Mouse (Mus musculus) lung, adult 2 months (tissue): ENCODE measurements around the gene Evpl. TPM values are rescaled to one million over a fixed set of nuclear protein-coding genes. Genes with fewer than 3 reads are reported as not detected.
"Not testable (repeated sequence)": the region's sequence is repeated elsewhere in the genome, so short reads cannot be mapped to it uniquely, and the experiment has no call there.

Experiments used
- DNase-seq: peaks from one replicate; pipeline ENCODE4 v3.0.0; 2022
- H3K4me1 ChIP-seq: fragments of 200-500 bp; 2 replicates; pipeline ENCODE4 v1.6.1; 2011; ENCODE audit warnings: low read length; ENCODE audit not compliant: control insufficient read depth, insufficient read depth
- H3K4me3 ChIP-seq: fragments of 200-500 bp; replicated peaks from 2 replicates; pipeline ENCODE3; 2011; ENCODE audit warnings: low read depth, mild to moderate bottlenecking, control low read depth, low read length; ENCODE audit errors: extremely low read depth
- CTCF ChIP-seq: fragments of 200-500 bp; IDR thresholded peaks from 2 replicates; pipeline ENCODE4 v1.5.1; 2011; ENCODE audit warnings: mild to moderate bottlenecking, low read length, control low read depth; ENCODE audit not compliant: insufficient read depth
- POLR2A ChIP-seq: fragments of 200-500 bp; IDR thresholded peaks from 2 replicates; pipeline ENCODE4 v1.6.1; 2011; ENCODE audit warnings: low read depth, mild to moderate bottlenecking, control low read depth, low read length, borderline replicate concordance; ENCODE audit errors: extremely low read depth
- WGBS: fragments of 180-500 bp; shearing (Covaris S2); methylation state at CpG from one replicate; pipeline ENCODE4 v1.1.7; 2018; 5-methylcytosine and 5-hydroxymethylcytosine counted together
- polyA plus RNA-seq: library from polyadenylated mRNA; depleted of rRNA; stranded (reverse); fragments of >200 nt; gene quantifications from 2 replicates; pipeline ENCODE4 v1.2.3, GENCODE M21; 2012; rRNA removed

Evpl gene
- 3.6 and 16.8 TPM in 2 replicates for polyA plus RNA-seq

- no peaks in the 10 kb centered on the region for H3K4me1 ChIP-seq
- 20% methylated on average over 31 of the region's 31 CpGs for WGBS
- no peak for TF ChIP-seq CTCF
- DNase-seq, result peak; percentile 84
- H3K4me3 ChIP-seq, result peak within 1 kb of the TSS; percentile 3
Measured at GRCm38 (mm10) chr11:116237742-116238395, at the start of gene Evpl. TSS of gene Evpl (minus strand) at chr11:116238077.

GRCm38 (mm10) chr11:116287351-116287750, 49.5 kb upstream of the Evpl start:
- no peak for DNase-seq
- 73% methylated on average over 5 of the region's 5 CpGs for WGBS
- H3K4me1 ChIP-seq, result no peaks in the 10 kb centered on the region
- no peak for TF ChIP-seq CTCF
- TF ChIP-seq POLR2A, result no peak
- no peak overlapping the region for H3K4me3 ChIP-seq

GRCm38 (mm10) chr11:116285770-116286191, 47.9 kb upstream of the Evpl start:
- Histone ChIP-seq H3K4me3 (no peak overlapping the region), H3K4me1 (peaks cover 2% of the 10 kb centered on the region; the same call in 1 of the 2 replicates)
- TF ChIP-seq CTCF (no peak), POLR2A (no peak)
- WGBS, result 55% methylated on average over 7 of the region's 7 CpGs
- no peak for DNase-seq

- DNase-seq, result no peak
- Histone ChIP-seq H3K4me1 (peaks cover 2% of the 10 kb centered on the region; the same call in 1 of the 2 replicates), H3K4me3 (no peak overlapping the region)
- no peak for TF ChIP-seq CTCF
- TF ChIP-seq POLR2A, result no peak
- WGBS, result 29% methylated on average over 6 of the region's 6 CpGs
Measured at GRCm38 (mm10) chr11:116283982-116284381, 46.1 kb upstream of the Evpl start.

GRCm38 (mm10) chr11:116282912-116283521, 45.1 kb upstream of the Evpl start:
- peaks cover 2% of the 10 kb centered on the region; the same call in 1 of the 2 replicates for H3K4me1 ChIP-seq
- DNase-seq, result no peak
- no peak overlapping the region for H3K4me3 ChIP-seq
- 0 out of 2 replicates have a peak, but pooled peaks have one; percentile 5 for TF ChIP-seq POLR2A
- TF ChIP-seq CTCF, result no peak
- WGBS, result 7% methylated on average over 48 of the region's 48 CpGs

- WGBS, result under 1% methylated on average over 11 of the region's 11 CpGs
- no peak for DNase-seq
- TF ChIP-seq POLR2A (no peak), CTCF (no peak)
- Histone ChIP-seq H3K4me1 (peaks cover 2% of the 10 kb centered on the region; the same call in 1 of the 2 replicates), H3K4me3 (no peak overlapping the region)
Measured at GRCm38 (mm10) chr11:116282089-116282488, 44.2 kb upstream of the Evpl start.

GRCm38 (mm10) chr11:116281671-116282070, 43.8 kb upstream of the Evpl start:
- TF ChIP-seq POLR2A, result no peak
- TF ChIP-seq CTCF, result no peak
- H3K4me3 ChIP-seq, result no peak overlapping the region
- 4% methylated on average over 18 of the region's 18 CpGs for WGBS

GRCm38 (mm10) chr11:116280751-116281663, 43.1 kb upstream of the Evpl start, which contains the start of gene Galr2:
TSS of gene Galr2 (plus strand) at chr11:116280939.
- Histone ChIP-seq H3K4me3 (no peak within 1 kb of the TSS), H3K4me1 (peaks cover 2% of the 10 kb centered on the region; the same call in 1 of the 2 replicates)
- no peak for DNase-seq
- whole genome bisulfite sequencing, result 8% methylated on average over 48 of the region's 48 CpGs
- TF ChIP-seq CTCF, result no peak
- TF ChIP-seq POLR2A, result no peak

More at GRCm38 (mm10) chr11:116281671-116282070, 43.8 kb upstream of the Evpl start:
- DNase-seq, result no peak
- H3K4me1 ChIP-seq, result peaks cover 2% of the 10 kb centered on the region; the same call in 1 of the 2 replicates

GRCm38 (mm10) chr11:116277184-116277583, 39.3 kb upstream of the Evpl start:
- WGBS, result 78% methylated on average over 1 of the region's 1 CpGs
- not testable (repeated sequence) for H3K4me3 ChIP-seq, H3K4me1 ChIP-seq, DNase-seq
